Mouse (Mus musculus) lung, postnatal 10 days (tissue): ENCODE results near the gene Olfr1101.

Experiments used
- DNase-seq: peaks from one replicate; pipeline ENCODE4 v3.0.0; 2021

The Olfr1101 gene

GRCm38 (mm10) chr2:86991121-86991520, at the start of gene Olfr1101:
TSS of gene Olfr1101 (minus strand) at chr2:86991221.
- DNase-seq, result no peak

DNA sequence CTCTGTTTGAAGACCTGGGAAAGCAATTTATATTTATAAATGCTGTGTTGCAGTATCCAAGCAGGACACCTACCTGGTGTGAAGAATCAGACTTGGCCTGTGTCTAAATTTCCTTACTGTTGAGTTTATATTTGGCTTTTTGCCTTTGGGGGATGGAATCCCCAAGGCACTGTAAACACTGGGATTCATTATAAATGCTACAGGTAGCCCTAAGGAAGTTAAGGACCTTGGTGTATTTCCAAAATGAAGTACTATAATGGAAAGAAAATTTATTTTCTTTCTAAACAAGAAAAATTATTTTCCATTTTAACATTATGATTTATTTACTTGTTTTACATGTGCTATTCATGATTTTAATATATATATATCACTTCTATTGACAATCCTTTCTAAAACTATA, 45.4 kb upstream of the Olfr1101 start, which contains the start of gene Olfr1105:
Gene Olfr1105 (minus strand): TSS at position 101 of the 400 bp plus-strand sequence.
- no peak for DNase-seq

GRCm38 (mm10) chr2:87026980-87027379, 36.0 kb upstream of the Olfr1101 start, which contains the start of gene Olfr1104:
TSS of gene Olfr1104 (minus strand) at chr2:87027080.
- no peak for DNase-seq

DNA sequence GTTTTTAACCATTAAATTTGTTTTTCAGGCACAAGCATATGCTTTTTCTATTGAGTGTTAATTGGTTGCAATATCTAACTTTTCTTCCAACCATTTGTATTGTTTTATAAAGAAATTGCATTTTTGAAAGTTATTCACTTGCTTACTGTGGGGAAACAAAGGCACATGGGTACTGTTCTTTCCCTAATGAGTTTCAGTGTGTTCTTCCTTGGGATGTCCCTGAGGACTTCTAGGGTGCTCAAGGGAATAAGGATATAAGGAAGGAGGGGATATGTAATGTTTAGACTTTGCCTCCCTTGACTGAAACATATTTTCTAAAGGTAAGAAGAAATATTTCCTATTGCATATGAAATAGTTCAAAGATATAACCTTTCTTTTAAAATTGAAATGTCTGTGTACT, 7.1 kb upstream of the Olfr1101 start, which contains the start of gene Olfr1102:
Gene Olfr1102 (plus strand): TSS at position 301 of the 400 bp plus-strand sequence.
- no peak for DNase-seq

DNA sequence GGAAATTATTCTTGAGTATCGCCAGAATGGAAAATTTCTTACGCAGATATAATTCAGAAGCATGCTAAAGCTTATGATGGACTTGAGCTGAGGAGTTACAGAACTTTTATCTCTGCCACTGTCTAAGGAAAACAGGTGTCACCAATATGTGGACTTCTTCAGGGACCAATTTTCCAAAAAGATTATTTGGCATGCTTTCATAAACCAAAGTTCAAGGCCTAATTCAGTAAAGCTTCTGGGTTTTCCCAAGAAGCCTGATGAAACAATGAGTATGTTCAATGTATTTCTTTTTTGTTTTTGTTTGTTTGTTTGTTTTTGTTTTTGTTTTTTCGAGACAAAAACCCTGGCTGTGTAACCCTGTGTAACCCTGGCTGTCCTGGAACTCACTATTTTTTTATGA, 11.2 kb downstream of the Olfr1101 start, which contains the start of gene Olfr1100:
Gene Olfr1100 (minus strand): TSS at position 101 of the 400 bp plus-strand sequence.
- no peak for DNase-seq

- no peak for DNase-seq
Observed at GRCm38 (mm10) chr2:86960593-86960992, 30.4 kb downstream of the Olfr1101 start, which contains the start of gene Olfr1099. TSS of gene Olfr1099 (minus strand) at chr2:86960693.
